Mouse (Mus musculus): ENCODE measurements at regions not wholly inside any gene's neighbourhood (a gene's known extent, or its start where the extent isn't known, plus 50 kb on each side); places are given as distances from the start of the nearest gene placed in this dataset.

DNA sequence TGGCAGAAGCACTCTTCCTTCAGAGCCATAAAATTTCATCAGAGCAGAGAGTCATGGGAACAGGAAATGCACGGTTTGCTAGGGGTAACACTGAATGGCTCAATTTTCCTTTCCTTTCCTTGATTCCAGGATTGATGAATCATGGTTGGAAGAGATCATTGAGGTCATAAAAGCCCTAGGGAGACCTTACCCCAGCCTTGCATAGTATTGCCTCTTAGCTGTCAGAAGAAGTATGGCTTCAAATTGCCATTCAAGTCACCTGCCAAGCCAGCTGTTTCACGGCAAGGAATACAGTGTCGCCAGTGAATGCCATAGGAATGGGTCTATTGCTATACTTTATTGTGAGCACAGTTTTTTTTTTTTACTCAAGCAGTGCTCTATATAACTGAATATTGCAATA lies 162.4 kb upstream of the Pter start:
- TF ChIP-seq POLR2A (IDR thresholded peaks at IDR 0.05; ENCODE audit: extremely low read depth, insufficient read depth, low read length) = no peak
- TF ChIP-seq CTCF (IDR thresholded peaks at IDR 0.05; ENCODE audit: low read depth, low read length) = no peak
- Histone ChIP-seq H3K4me1 (ENCODE audit: control insufficient read depth, insufficient read depth, low read length) (no peaks in the 10 kb centered on the region), H3K27me3 (ENCODE audit: control insufficient read depth, insufficient read depth, low read length) (no peaks in the 10 kb centered on the region), H3K36me3 (ENCODE audit: control insufficient read depth, insufficient read depth, low read length) (no peaks in the 10 kb centered on the region), H3K79me2 (ENCODE audit: control insufficient read depth, insufficient read depth, low read length) (no peaks in the 10 kb centered on the region), H3K4me3 (ENCODE audit: insufficient read depth, low read depth, low read length) (no peak overlapping the region), H3K27ac (replicated peaks; ENCODE audit: insufficient read depth, low read depth, low read length) (no peak overlapping the region), H3K9ac (ENCODE audit: low read depth, low read length) (no peak overlapping the region)
- 86% methylated on average over 3 of the region's 3 CpGs for WGBS
- DNase-seq (ENCODE audit: extremely low read depth, low read depth, low spot score) = no peak

DNA sequence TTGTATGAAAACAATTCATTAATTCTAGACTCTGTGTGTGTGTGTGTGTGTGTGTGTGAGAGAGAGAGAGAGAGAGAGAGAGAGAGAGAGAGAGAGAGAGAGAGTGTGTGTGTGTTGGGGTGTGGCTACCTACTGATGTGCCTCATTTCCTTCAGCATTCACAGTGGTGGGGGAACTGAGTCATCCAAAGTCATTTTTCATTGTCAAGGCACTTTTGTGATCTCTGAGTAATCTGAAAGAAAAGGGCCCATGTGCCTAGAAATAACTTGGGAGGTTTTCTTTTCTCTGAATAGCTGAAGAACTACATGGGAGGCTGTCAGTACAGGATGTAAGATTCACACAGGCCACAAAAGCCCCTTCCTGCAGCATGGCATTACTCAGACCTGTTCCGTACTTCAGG lies 159.3 kb upstream of the Pter start:
- H3K9ac ChIP-seq (ENCODE audit: low read depth, low read length) = no peak overlapping the region
- 96% methylated on average over 1 of the region's 1 CpGs for WGBS
- no peak for TF ChIP-seq POLR2A (IDR thresholded peaks at IDR 0.05; ENCODE audit: extremely low read depth, insufficient read depth, low read length)
- no peak for TF ChIP-seq CTCF (IDR thresholded peaks at IDR 0.05; ENCODE audit: low read depth, low read length)

DNA sequence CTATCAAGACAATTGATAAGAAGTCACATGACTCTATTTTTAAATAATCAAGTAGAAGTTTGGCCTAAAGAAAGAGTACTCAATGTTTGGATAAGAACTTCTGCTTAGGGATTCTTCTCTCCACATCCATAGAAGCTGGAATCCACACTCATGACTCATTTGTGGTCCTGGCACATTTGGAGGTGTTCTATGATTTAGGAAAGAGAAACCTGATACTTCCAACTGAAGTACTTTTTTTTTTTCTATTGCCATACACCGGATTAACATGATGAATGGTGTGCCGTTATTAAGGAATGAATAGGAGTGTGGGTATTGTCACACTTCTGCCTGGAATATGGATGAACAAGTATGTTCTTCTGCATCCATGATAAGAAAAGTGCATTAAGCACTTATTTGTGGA lies 158.5 kb upstream of the Pter start:
- no peak overlapping the region for H3K9ac ChIP-seq (ENCODE audit: low read depth, low read length)
- H3K27me3 ChIP-seq (ENCODE audit: control insufficient read depth, insufficient read depth, low read length) = no peaks in the 10 kb centered on the region
- no peaks in the 10 kb centered on the region for H3K36me3 ChIP-seq (ENCODE audit: control insufficient read depth, insufficient read depth, low read length)
- H3K79me2 ChIP-seq (ENCODE audit: control insufficient read depth, insufficient read depth, low read length) = no peaks in the 10 kb centered on the region
- no peak overlapping the region for H3K4me3 ChIP-seq (ENCODE audit: insufficient read depth, low read depth, low read length)
- TF ChIP-seq CTCF (IDR thresholded peaks at IDR 0.05; ENCODE audit: low read depth, low read length) = no peak
- TF ChIP-seq POLR2A (IDR thresholded peaks at IDR 0.05; ENCODE audit: extremely low read depth, insufficient read depth, low read length) = no peak
- no peak for DNase-seq (ENCODE audit: extremely low read depth, low read depth, low spot score)
- no peaks in the 10 kb centered on the region for H3K4me1 ChIP-seq (ENCODE audit: control insufficient read depth, insufficient read depth, low read length)
- no peak overlapping the region for H3K27ac ChIP-seq (replicated peaks; ENCODE audit: insufficient read depth, low read depth, low read length)
- WGBS = 93% methylated on average over 2 of the region's 2 CpGs

More for the DNA sequence above, 159.3 kb upstream of the Pter start:
- Histone ChIP-seq H3K27ac (replicated peaks; ENCODE audit: insufficient read depth, low read depth, low read length) (no peak overlapping the region), H3K4me3 (ENCODE audit: insufficient read depth, low read depth, low read length) (no peak overlapping the region), H3K27me3 (ENCODE audit: control insufficient read depth, insufficient read depth, low read length) (no peaks in the 10 kb centered on the region), H3K4me1 (ENCODE audit: control insufficient read depth, insufficient read depth, low read length) (no peaks in the 10 kb centered on the region), H3K79me2 (ENCODE audit: control insufficient read depth, insufficient read depth, low read length) (no peaks in the 10 kb centered on the region), H3K36me3 (ENCODE audit: control insufficient read depth, insufficient read depth, low read length) (no peaks in the 10 kb centered on the region)
- no peak for DNase-seq (ENCODE audit: extremely low read depth, low read depth, low spot score)

DNA sequence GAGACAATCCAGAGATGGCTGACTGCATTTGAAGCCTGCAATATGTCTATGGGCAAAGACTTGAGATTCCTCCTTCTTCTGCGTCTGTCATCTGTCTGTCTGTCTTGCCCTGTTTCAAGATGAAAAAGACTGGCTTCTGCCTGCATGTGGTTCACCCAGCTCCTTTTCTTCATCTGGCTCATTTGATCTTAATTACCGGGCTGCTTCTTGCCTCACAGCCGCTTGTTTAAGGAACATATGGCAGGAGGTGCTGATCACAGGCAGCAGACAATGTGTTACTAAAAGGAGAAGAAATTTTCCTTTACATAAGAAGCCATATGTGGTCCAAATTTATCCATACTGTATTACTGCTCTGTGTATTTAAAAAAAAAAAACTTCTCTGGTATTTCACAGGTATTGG lies 147.0 kb upstream of the Pter start:
- DNase-seq (ENCODE audit: extremely low read depth, low read depth, low spot score) = no peak
- H3K4me1 ChIP-seq (ENCODE audit: control insufficient read depth, insufficient read depth, low read length) = no peaks in the 10 kb centered on the region
- WGBS = 91% methylated on average over 3 of the region's 3 CpGs
- no peak for TF ChIP-seq CTCF (IDR thresholded peaks at IDR 0.05; ENCODE audit: low read depth, low read length)
- TF ChIP-seq POLR2A (IDR thresholded peaks at IDR 0.05; ENCODE audit: extremely low read depth, insufficient read depth, low read length) = no peak
- H3K27me3 ChIP-seq (ENCODE audit: control insufficient read depth, insufficient read depth, low read length) = no peaks in the 10 kb centered on the region
- no peak overlapping the region for H3K27ac ChIP-seq (replicated peaks; ENCODE audit: insufficient read depth, low read depth, low read length)
- H3K9ac ChIP-seq (ENCODE audit: low read depth, low read length) = no peak overlapping the region
- H3K36me3 ChIP-seq (ENCODE audit: control insufficient read depth, insufficient read depth, low read length) = no peaks in the 10 kb centered on the region
- no peak overlapping the region for H3K4me3 ChIP-seq (ENCODE audit: insufficient read depth, low read depth, low read length)
- no peaks in the 10 kb centered on the region for H3K79me2 ChIP-seq (ENCODE audit: control insufficient read depth, insufficient read depth, low read length)

DNA sequence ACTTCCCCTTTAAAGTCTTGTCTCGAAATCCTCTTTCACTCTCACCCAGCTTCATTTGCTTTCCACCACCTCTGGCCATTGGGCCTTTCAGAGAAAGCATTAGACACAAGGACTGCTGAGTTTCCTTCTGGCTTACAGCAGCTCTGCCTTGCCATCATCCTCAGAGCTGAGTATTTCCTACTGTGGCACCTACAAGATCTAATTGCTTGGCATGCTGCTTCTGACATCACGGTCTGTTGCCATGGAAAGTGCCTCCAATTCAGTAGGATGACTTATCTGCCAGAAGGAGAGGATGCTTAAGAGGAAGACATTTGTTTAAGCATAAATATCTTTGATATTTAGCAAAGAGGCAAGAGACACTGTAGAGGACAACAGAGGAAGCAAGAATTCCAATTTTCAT lies 146.1 kb upstream of the Pter start:
- Histone ChIP-seq H3K27me3 (ENCODE audit: control insufficient read depth, insufficient read depth, low read length) (no peaks in the 10 kb centered on the region), H3K9ac (ENCODE audit: low read depth, low read length) (no peak overlapping the region), H3K4me3 (ENCODE audit: insufficient read depth, low read depth, low read length) (no peak overlapping the region), H3K36me3 (ENCODE audit: control insufficient read depth, insufficient read depth, low read length) (no peaks in the 10 kb centered on the region), H3K27ac (replicated peaks; ENCODE audit: insufficient read depth, low read depth, low read length) (no peak overlapping the region), H3K79me2 (ENCODE audit: control insufficient read depth, insufficient read depth, low read length) (no peaks in the 10 kb centered on the region), H3K4me1 (ENCODE audit: control insufficient read depth, insufficient read depth, low read length) (no peaks in the 10 kb centered on the region)
- WGBS = 59% methylated on average over 2 of the region's 2 CpGs
- TF ChIP-seq POLR2A (IDR thresholded peaks at IDR 0.05; ENCODE audit: extremely low read depth, insufficient read depth, low read length) (no peak), CTCF (IDR thresholded peaks at IDR 0.05; ENCODE audit: low read depth, low read length) (no peak)
- no peak for DNase-seq (ENCODE audit: extremely low read depth, low read depth, low spot score)

DNA sequence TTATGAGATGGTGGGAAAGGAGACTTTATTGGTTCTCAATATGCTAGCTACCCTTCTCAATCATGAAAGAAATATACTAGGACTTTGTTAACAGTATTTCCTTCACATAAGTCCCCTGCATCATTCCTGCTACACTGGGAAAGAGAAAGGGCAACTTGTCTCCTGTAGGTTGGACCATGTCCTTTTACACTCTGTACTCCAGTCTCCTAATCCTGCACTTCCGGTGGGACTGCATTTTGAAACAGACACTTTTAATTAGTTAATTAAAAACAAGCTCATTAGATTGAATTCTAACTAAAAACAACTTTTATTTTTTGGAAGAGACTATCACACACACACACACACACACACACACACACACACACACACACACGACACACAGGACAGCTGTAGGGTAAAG lies 131.2 kb upstream of the Pter start:
- no peak overlapping the region for H3K27ac ChIP-seq (replicated peaks; ENCODE audit: insufficient read depth, low read depth, low read length)
- H3K36me3 ChIP-seq (ENCODE audit: control insufficient read depth, insufficient read depth, low read length) = no peaks in the 10 kb centered on the region
- no peaks in the 10 kb centered on the region for H3K27me3 ChIP-seq (ENCODE audit: control insufficient read depth, insufficient read depth, low read length)
- 80% methylated on average over 2 of the region's 2 CpGs for WGBS
- TF ChIP-seq CTCF (IDR thresholded peaks at IDR 0.05; ENCODE audit: low read depth, low read length) (no peak), POLR2A (IDR thresholded peaks at IDR 0.05; ENCODE audit: extremely low read depth, insufficient read depth, low read length) (no peak)
- DNase-seq (ENCODE audit: extremely low read depth, low read depth, low spot score) = no peak
- no peaks in the 10 kb centered on the region for H3K4me1 ChIP-seq (ENCODE audit: control insufficient read depth, insufficient read depth, low read length)
- no peak overlapping the region for H3K4me3 ChIP-seq (ENCODE audit: insufficient read depth, low read depth, low read length)
- H3K9ac ChIP-seq (ENCODE audit: low read depth, low read length) = no peak overlapping the region
- H3K79me2 ChIP-seq (ENCODE audit: control insufficient read depth, insufficient read depth, low read length) = no peaks in the 10 kb centered on the region
